Mouse (Mus musculus): Measurements from ENCODE around the gene Tmem217.

DNA sequence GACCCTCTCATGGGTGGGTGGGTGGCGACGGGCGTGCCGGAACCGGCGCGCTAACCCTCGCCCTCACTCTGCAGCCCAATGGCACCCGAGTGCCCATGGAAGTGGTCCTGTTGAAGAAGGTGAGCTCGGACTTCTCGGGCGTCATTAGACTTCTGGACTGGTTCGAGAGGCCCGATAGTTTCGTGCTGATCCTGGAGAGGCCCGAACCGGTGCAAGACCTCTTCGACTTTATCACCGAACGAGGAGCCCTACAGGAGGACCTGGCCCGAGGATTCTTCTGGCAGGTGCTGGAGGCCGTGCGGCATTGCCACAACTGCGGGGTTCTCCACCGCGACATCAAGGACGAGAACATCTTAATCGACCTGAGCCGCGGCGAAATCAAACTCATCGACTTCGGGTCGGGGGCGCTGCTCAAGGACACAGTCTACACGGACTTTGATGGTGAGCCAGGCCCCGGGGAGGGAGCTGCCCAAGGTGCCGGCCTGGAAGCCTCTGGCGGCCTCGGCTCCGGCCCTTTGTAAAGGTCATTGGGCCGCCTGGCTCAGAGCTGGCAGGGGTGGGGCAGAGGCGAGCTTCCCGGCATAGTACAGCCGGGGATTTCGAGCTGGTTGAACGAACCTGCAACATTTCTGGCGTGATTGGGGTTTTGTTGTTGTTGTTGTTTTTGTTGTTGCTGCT lies 60.5 kb downstream of the Tmem217 start:
- TF ChIP-seq CTCF (IDR thresholded peaks at IDR 0.05; ENCODE audit: control insufficient read depth, insufficient read depth, insufficient read length) (no peak), USF1 (IDR thresholded peaks at IDR 0.05; ENCODE audit: low read depth) (no peak), FOSL1 (IDR thresholded peaks at IDR 0.05; ENCODE audit: insufficient read depth, low read length, poor library complexity, severe bottlenecking) (no peak), MAX (IDR thresholded peaks at IDR 0.05) (no peak), CEBPB (IDR thresholded peaks at IDR 0.05; ENCODE audit: low read depth) (no peak), MYOD1 (IDR thresholded peaks at IDR 0.05; ENCODE audit: control insufficient read depth, insufficient read length, low read depth) (no peak), MYOG (IDR thresholded peaks at IDR 0.05; ENCODE audit: control insufficient read depth, extremely low read depth, insufficient read length) (no peak)
